Mouse (Mus musculus) forebrain, postnatal 0 days (tissue): ENCODE measurements at regions not wholly inside any gene's neighbourhood (a gene's known extent, or its start where the extent isn't known, plus 50 kb on each side); places are given as distances from the start of the nearest gene placed in this dataset.
A peak's percentile ranks its signal among the peaks of the same experiment; 100 is the strongest.

Source experiments
- ATAC-seq: fragments of 200-750 bp; cut with Nextera tagmentation; 2 replicates; pipeline ENCODE4 v1.8.0; 2017; ENCODE audit warnings: mild to moderate bottlenecking, moderate library complexity
- DNase-seq: peaks from one replicate; pipeline ENCODE4 v3.0.0-alpha.2; 2015
- H3K27ac ChIP-seq: fragments of 300-500 bp; sonication (generic); 2 replicates; pipeline ENCODE4 v1.5.1; 2014; ENCODE audit warnings: low read depth, mild to moderate bottlenecking, antibody characterized with exemption, low read length, moderate library complexity, mixed read lengths
- H3K27me3 ChIP-seq: fragments of 300-500 bp; sonication (generic); 2 replicates; pipeline ENCODE4 v1.6.1; 2014; ENCODE audit warnings: mild to moderate bottlenecking, low read length, mixed read lengths; ENCODE audit not compliant: insufficient read depth
- H3K36me3 ChIP-seq: fragments of 300-500 bp; sonication (generic); 2 replicates; pipeline ENCODE4 v1.6.1; 2014; ENCODE audit warnings: mild to moderate bottlenecking, moderate library complexity; ENCODE audit not compliant: insufficient read depth
- H3K4me1 ChIP-seq: fragments of 300-500 bp; sonication (generic); 2 replicates; pipeline ENCODE4 v1.6.1; 2014; ENCODE audit warnings: antibody characterized with exemption; ENCODE audit not compliant: insufficient read depth
- H3K4me2 ChIP-seq: fragments of 300-500 bp; sonication (generic); 2 replicates; pipeline ENCODE4 v1.6.1; 2014; ENCODE audit warnings: low read depth, mild to moderate bottlenecking, moderate library complexity
- H3K4me3 ChIP-seq: fragments of 300-500 bp; sonication (generic); 2 replicates; pipeline ENCODE4 v1.5.1; 2014; ENCODE audit warnings: low read depth, low read length, mixed read lengths
- H3K9ac ChIP-seq: fragments of 300-500 bp; sonication (generic); 2 replicates; pipeline ENCODE4 v1.6.1; 2014; ENCODE audit warnings: mild to moderate bottlenecking
- H3K9me3 ChIP-seq: fragments of 300-500 bp; sonication (generic); 2 replicates; pipeline ENCODE4 v1.6.1; 2016; ENCODE audit warnings: low read length
- CTCF ChIP-seq: sonication (generic); IDR thresholded peaks from 2 replicates; pipeline ENCODE4 v1.5.1; 2016; ENCODE audit warnings: antibody characterized with exemption, control low read depth, low read depth
- WGBS: fragments of 180-500 bp; shearing (Covaris S2); extraction: QIAGEN DNeasy Blood & Tissue Kit; methylation state at CpG from one replicate; pipeline ENCODE4 v1.1.7; 2014; 5-methylcytosine and 5-hydroxymethylcytosine counted together

DNA sequence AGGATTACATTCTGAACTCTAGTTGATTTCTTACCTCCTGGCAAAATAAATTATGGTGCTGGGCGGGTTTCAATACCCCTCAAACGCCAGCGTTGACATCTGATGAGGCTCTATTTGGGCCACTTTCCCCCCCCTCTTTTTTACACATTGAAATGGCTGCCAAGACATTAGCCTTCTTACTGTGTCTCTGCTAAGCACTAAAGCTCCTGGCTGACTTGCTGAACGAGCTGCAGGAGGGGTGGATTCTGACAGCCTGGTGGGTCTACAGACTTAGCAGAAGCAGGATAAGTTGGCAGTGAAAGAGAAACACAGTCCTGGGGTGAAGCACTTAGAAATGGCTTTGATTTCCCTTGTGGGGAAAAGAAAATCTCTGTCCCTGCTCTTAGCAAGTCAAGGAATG, 172.9 kb downstream of the Dmrt2 start:
- Histone ChIP-seq H3K27me3 (no peaks in the 10 kb centered on the region), H3K4me1 (no peaks in the 10 kb centered on the region), H3K4me3 (no peak overlapping the region), H3K9ac (no peak overlapping the region), H3K27ac (no peak overlapping the region), H3K4me2 (no peak overlapping the region), H3K9me3 (no peaks in the 10 kb centered on the region), H3K36me3 (no peaks in the 10 kb centered on the region)
- 42% methylated on average over 4 of the region's 4 CpGs for WGBS
- ATAC-seq, result peak; percentile 75
- TF ChIP-seq CTCF, result no peak
- DNase-seq, result peak; percentile 35

DNA sequence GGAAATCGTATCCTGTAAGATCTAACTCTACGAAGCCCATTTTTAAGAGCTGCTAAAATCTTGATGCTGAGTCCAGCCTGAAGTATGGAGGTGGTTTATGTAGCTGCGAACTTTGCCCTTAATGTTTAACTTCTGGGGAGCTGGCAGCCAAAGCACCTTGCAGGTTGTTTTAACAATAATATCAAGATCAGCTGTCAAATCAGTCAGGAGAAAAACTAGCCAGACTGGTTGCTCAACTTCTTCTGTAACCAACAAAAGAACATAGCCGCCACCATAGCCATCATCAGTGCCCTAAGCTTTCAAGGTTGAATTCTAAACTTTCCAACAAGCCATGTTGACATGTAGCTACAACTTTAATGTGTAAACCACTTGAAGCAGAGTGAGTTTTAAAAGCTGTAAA, 184.1 kb downstream of the Dmrt2 start:
- no peak overlapping the region for H3K4me2 ChIP-seq
- H3K36me3 ChIP-seq, result no peaks in the 10 kb centered on the region
- ATAC-seq (no peak), DNase-seq (no peak)
- 85% methylated on average over 4 of the region's 4 CpGs for WGBS
- H3K9me3 ChIP-seq, result no peaks in the 10 kb centered on the region
- no peak overlapping the region for H3K9ac ChIP-seq
- H3K27ac ChIP-seq, result no peak overlapping the region
- no peak overlapping the region for H3K4me3 ChIP-seq
- no peaks in the 10 kb centered on the region for H3K4me1 ChIP-seq
- H3K27me3 ChIP-seq, result no peaks in the 10 kb centered on the region
- no peak for TF ChIP-seq CTCF

DNA sequence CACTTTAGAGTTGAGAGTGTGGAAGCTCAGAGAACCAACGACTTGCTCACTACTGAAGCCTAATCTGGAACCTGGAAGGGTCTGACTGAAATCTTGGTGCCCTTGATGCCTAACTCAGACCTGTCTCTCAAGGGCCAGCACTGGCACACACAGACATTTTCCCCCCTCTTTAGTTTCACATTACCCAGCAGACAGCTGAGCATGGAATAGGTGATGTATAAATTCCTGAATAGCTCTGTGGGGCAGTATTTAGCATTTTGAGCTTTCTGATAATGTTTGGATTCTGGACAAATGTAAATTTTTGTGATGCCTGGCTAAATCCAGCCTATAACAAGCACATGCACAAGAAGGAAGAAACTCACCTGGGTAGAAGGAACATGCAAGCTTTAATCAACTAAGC, 191.1 kb downstream of the Dmrt2 start:
- WGBS, result 56% methylated on average over 1 of the region's 1 CpGs
- no peak overlapping the region for H3K27ac ChIP-seq
- no peaks in the 10 kb centered on the region for H3K36me3 ChIP-seq
- no peak overlapping the region for H3K4me3 ChIP-seq
- TF ChIP-seq CTCF, result no peak
- no peak overlapping the region for H3K4me2 ChIP-seq
- no peaks in the 10 kb centered on the region for H3K9me3 ChIP-seq
- no peak for DNase-seq
- no peaks in the 10 kb centered on the region for H3K4me1 ChIP-seq
- H3K27me3 ChIP-seq, result no peaks in the 10 kb centered on the region
- no peak for ATAC-seq
- no peak overlapping the region for H3K9ac ChIP-seq

GRCm38 (mm10) chr19:25906721-25907120, 234.5 kb downstream of the Dmrt2 start:
- Histone ChIP-seq H3K27me3 (no peaks in the 10 kb centered on the region), H3K9me3 (no peaks in the 10 kb centered on the region), H3K36me3 (no peaks in the 10 kb centered on the region), H3K27ac (no peak overlapping the region), H3K4me2 (no peak overlapping the region), H3K9ac (no peak overlapping the region), H3K4me1 (no peaks in the 10 kb centered on the region), H3K4me3 (no peak overlapping the region)
- WGBS, result 93% methylated on average over 4 of the region's 4 CpGs
- ATAC-seq (no peak), DNase-seq (no peak)
- TF ChIP-seq CTCF, result no peak

- DNase-seq, result no peak
- TF ChIP-seq CTCF, result no peak
These were observed 249.8 kb downstream of the Dmrt2 start for GRCm38 (mm10) chr19:25922052-25922451.

GRCm38 (mm10) chr19:25922806-25923205, 250.6 kb downstream of the Dmrt2 start:
- no peaks in the 10 kb centered on the region for H3K27me3 ChIP-seq
- no peaks in the 10 kb centered on the region for H3K4me1 ChIP-seq
- DNase-seq (no peak), ATAC-seq (no peak)
- 95% methylated on average over 1 of the region's 1 CpGs for WGBS
- no peak overlapping the region for H3K27ac ChIP-seq
- no peak for TF ChIP-seq CTCF
- no peak overlapping the region for H3K9ac ChIP-seq
- H3K36me3 ChIP-seq, result no peaks in the 10 kb centered on the region
- no peak overlapping the region for H3K4me3 ChIP-seq
- no peaks in the 10 kb centered on the region for H3K9me3 ChIP-seq
- no peak overlapping the region for H3K4me2 ChIP-seq

More at GRCm38 (mm10) chr19:25922052-25922451, 249.8 kb downstream of the Dmrt2 start:
- ATAC-seq, result no peak
- H3K9ac ChIP-seq, result no peak overlapping the region
- no peaks in the 10 kb centered on the region for H3K27me3 ChIP-seq
- no peak overlapping the region for H3K27ac ChIP-seq
- H3K4me2 ChIP-seq, result no peak overlapping the region
- no peak overlapping the region for H3K4me3 ChIP-seq
- H3K9me3 ChIP-seq, result no peaks in the 10 kb centered on the region
- no peaks in the 10 kb centered on the region for H3K36me3 ChIP-seq
- no peaks in the 10 kb centered on the region for H3K4me1 ChIP-seq

DNA sequence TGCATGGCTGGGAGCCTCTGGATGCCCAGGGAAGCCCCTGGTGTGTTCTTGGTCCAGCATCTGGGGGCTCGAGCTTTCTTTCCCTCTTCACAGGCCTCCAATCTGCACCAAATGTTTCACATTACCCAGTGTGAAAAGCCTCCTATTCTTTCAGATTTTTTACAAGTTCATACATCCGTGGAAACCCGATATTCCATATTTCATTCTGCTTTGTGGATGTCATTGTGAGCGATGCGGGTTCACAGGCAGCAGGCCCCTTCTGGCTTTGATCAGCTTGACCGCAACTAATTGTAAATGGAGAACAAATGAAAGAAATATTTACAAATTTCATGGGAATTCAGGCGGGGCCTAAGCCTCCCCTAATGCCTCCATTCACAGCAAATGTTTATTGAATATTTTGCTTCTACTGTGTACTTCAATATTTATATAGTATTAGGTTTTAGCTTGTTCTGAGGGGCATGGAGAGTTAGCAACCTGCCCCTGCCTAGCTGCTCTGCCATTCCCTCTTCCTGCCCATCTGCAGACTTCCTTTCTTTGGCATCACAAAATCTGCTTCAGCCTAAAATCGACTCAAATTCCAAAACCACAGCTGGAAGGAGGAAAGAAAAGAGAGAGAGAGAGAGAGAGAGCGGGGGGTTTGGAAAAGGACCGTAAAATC, 251.6 kb downstream of the Dmrt2 start:
- Histone ChIP-seq H3K9me3 (no peaks in the 10 kb centered on the region), H3K4me1 (no peaks in the 10 kb centered on the region), H3K36me3 (no peaks in the 10 kb centered on the region), H3K4me3 (no peak overlapping the region), H3K4me2 (no peak overlapping the region), H3K27me3 (no peaks in the 10 kb centered on the region), H3K9ac (no peak overlapping the region), H3K27ac (no peak overlapping the region)
- TF ChIP-seq CTCF, result no peak
- DNase-seq (no peak), ATAC-seq (no peak)
- 80% methylated on average over 10 of the region's 10 CpGs for WGBS

DNA sequence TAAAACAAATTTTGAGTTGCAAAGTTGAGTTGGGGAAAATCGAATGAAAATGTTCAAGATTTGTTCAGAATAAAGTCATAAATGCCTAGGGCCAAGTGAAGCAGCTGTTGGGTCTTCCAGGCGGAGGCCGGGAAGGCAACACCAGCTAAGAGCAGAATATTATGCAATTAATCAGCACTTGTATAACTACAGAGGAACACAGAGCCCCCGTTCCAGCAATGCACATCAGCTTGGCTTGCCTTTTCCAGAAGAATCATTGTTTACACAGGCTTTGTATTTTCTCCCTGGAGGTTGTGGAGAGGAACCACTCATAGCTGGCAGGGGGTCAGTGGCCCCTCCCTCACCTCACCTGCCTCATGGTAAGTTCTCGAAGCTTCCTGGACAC, 252.2 kb downstream of the Dmrt2 start:
- DNase-seq (no peak), ATAC-seq (no peak)
- Histone ChIP-seq H3K4me2 (no peak overlapping the region), H3K4me3 (no peak overlapping the region), H3K4me1 (no peaks in the 10 kb centered on the region), H3K9me3 (no peaks in the 10 kb centered on the region), H3K27me3 (no peaks in the 10 kb centered on the region), H3K27ac (no peak overlapping the region), H3K36me3 (no peaks in the 10 kb centered on the region), H3K9ac (no peak overlapping the region)
- TF ChIP-seq CTCF, result no peak
- 68% methylated on average over 5 of the region's 5 CpGs for whole genome bisulfite sequencing
